Mouse (Mus musculus) stomach, postnatal 0 days (tissue): ENCODE data around the gene Ctnnbip1. TPM values are rescaled to one million over a fixed set of nuclear protein-coding genes. Genes with fewer than 3 reads are reported as not detected.

ENCODE experiments used
- ATAC-seq: fragments of 200-750 bp; cut with Nextera tagmentation; 2 replicates; pipeline ENCODE4 v1.8.0; 2017; ENCODE audit not compliant: low FRiP score, low TSS enrichment
- DNase-seq: peaks from one replicate; pipeline ENCODE4 v3.0.0-alpha.2; 2016; ENCODE audit warnings: low spot score
- H3K27ac ChIP-seq: fragments of 300-500 bp; sonication (generic); replicated peaks from 2 replicates; pipeline ENCODE4 v1.5.1; 2014; ENCODE audit warnings: mild to moderate bottlenecking, control low read depth
- H3K27me3 ChIP-seq: fragments of 300-500 bp; sonication (generic); 2 replicates; pipeline ENCODE4 v1.6.1; 2014; ENCODE audit warnings: low read length; ENCODE audit not compliant: control insufficient read depth, insufficient read depth
- H3K36me3 ChIP-seq: fragments of 300-500 bp; sonication (generic); 2 replicates; pipeline ENCODE4 v1.6.1; 2014; ENCODE audit warnings: low read length, mixed read lengths; ENCODE audit not compliant: control insufficient read depth, insufficient read depth
- H3K4me1 ChIP-seq: fragments of 300-500 bp; sonication (generic); replicated peaks from 2 replicates; pipeline ENCODE4 v1.6.1; 2014; ENCODE audit warnings: antibody characterized with exemption; ENCODE audit not compliant: control insufficient read depth, insufficient read depth
- H3K4me2 ChIP-seq: fragments of 300-500 bp; sonication (generic); replicated peaks from 2 replicates; pipeline ENCODE4 v1.6.1; 2014; ENCODE audit warnings: low read depth, mild to moderate bottlenecking, control low read depth, moderate library complexity
- H3K4me3 ChIP-seq: fragments of 300-500 bp; sonication (generic); 2 replicates; pipeline ENCODE4 v1.5.1; 2014; ENCODE audit warnings: low read depth, low read length, control low read depth
- H3K9ac ChIP-seq: fragments of 300-500 bp; sonication (generic); 2 replicates; pipeline ENCODE4 v1.6.1; 2014; ENCODE audit warnings: mild to moderate bottlenecking, low read length, control low read depth, mixed read lengths
- H3K9me3 ChIP-seq: fragments of 300-500 bp; sonication (generic); 2 replicates; pipeline ENCODE4 v1.6.1; 2016; ENCODE audit warnings: low read length; ENCODE audit not compliant: control insufficient read depth
- CTCF ChIP-seq: IDR thresholded peaks from 2 replicates; pipeline ENCODE4 v1.5.1; 2016; ENCODE audit warnings: antibody characterized with exemption, low read depth, mild to moderate bottlenecking, moderate library complexity
- EP300 ChIP-seq: optimal IDR thresholded peaks from 2 replicates; pipeline ENCODE3; 2016; ENCODE audit warnings: antibody characterized with exemption
- WGBS: fragments of 180-500 bp; shearing (Covaris S2); extraction: QIAGEN DNeasy Blood & Tissue Kit; methylation state at CpG from one replicate; pipeline ENCODE4 v1.1.7; 2014; 5-methylcytosine and 5-hydroxymethylcytosine counted together
- polyA plus RNA-seq: library from polyadenylated mRNA; unstranded; fragments of >200 nt; fragmentation: Nextera tagmentation; extraction: Ambion mirVana; gene quantifications from 2 replicates; pipeline ENCODE4 v1.2.1, GENCODE M21; 2015

The Ctnnbip1 gene
- polyA plus RNA-seq, 1 experiment from 2014 or later: 60.1 TPM

DNA sequence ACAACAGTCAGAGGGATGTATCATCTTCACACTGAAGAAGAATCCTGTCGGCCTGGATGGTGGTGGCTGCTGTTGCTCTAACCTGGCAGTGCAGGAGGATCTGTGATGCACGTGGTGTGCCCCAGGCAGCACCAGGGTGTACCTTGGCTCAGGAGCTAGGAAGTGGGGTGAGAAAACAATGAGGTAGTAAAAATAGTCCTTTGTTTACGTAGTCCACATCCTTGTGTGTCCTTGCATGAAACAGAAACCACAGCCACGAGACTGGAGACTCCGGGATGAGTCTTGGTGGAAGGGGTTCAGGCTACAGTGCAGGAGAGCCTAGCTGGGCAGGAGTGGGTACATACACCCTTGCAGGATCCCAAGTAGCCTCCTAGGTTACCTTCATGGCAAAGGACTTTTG is 53.2 kb downstream of the Ctnnbip1 start:
- TF ChIP-seq EP300: no peak
- no peak for TF ChIP-seq CTCF
- DNase-seq: peak; percentile 64
- Histone ChIP-seq H3K4me2 (peak overlapping the region; percentile 29; the same call in 1 of the 2 replicates), H3K9ac (no peak overlapping the region), H3K4me1 (peaks cover 12% of the 10 kb centered on the region), H3K27me3 (no peaks in the 10 kb centered on the region), H3K9me3 (no peaks in the 10 kb centered on the region), H3K36me3 (no peaks in the 10 kb centered on the region), H3K27ac (peak overlapping the region; percentile 91), H3K4me3 (no peak overlapping the region)
- peak; percentile 76 for ATAC-seq
- 32% methylated on average over 5 of the region's 5 CpGs for WGBS

DNA sequence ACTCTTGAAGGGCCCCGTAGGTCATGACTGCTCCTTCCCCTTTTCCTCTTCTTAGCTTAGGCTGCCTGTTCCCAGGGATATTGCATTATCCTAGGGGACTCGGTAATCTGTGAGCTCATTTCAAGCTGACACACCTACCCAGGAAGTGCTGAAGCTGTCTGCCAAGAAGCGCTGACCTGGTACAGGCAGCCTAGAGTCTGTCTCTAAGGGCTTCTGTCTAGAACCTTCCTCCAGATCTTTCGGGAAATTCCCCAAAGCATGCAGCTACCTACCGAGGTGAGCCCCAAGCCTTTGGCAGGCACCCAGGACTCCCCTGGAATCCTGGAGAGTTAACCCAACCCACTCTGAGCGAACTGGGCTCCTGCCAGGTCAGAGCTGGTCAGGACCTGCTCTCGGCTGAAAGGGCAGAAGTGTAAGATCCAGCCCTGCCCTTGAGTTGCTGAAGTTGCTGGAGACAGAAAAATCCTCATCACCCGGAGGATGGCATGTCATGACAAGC is 53.7 kb downstream of the Ctnnbip1 start:
- 32% methylated on average over 8 of the region's 8 CpGs for WGBS
- H3K9ac ChIP-seq: peak overlapping the region; percentile 38; the same call in 1 of the 2 replicates
- no peak overlapping the region for H3K4me3 ChIP-seq
- no peaks in the 10 kb centered on the region for H3K9me3 ChIP-seq
- TF ChIP-seq EP300 (peak; percentile 40), CTCF (no peak)
- H3K27me3 ChIP-seq: no peaks in the 10 kb centered on the region
- DNase-seq (peak; percentile 79), ATAC-seq (peak; percentile 67)
- H3K4me2 ChIP-seq: peak overlapping the region; percentile 29; the same call in 1 of the 2 replicates
- peak overlapping the region; percentile 91 for H3K27ac ChIP-seq
- no peaks in the 10 kb centered on the region for H3K36me3 ChIP-seq
- peaks cover 12% of the 10 kb centered on the region for H3K4me1 ChIP-seq

DNA sequence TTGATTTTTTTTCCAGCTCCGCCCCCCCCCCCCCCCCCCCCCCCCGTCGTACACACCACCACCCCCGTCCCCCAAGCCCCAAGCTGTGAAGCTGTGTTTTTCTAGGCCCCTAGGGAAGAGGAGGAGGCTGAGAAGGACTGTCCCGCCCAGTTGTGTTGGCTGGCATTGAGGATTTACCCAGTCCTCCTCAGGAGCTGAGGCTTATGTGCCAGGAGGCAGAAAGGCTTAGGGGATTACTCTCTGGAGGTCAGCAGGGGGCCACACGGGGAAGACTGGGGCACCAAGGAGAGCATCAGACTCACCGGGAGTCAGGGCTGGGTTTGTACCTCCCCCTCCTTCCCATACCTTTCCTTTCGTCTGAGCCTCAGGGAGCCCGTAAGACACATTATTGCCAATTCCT is 54.4 kb downstream of the Ctnnbip1 start:
- H3K4me2 ChIP-seq: no peak overlapping the region
- H3K9me3 ChIP-seq: no peaks in the 10 kb centered on the region
- H3K4me3 ChIP-seq: no peak overlapping the region
- TF ChIP-seq CTCF: no peak
- TF ChIP-seq EP300: no peak
- no peak for DNase-seq
- no peak overlapping the region for H3K9ac ChIP-seq
- WGBS: 49% methylated on average over 5 of the region's 9 CpGs
- no peaks in the 10 kb centered on the region for H3K36me3 ChIP-seq
- peaks cover 12% of the 10 kb centered on the region for H3K4me1 ChIP-seq
- ATAC-seq: no peak; the same call in 1 of the 2 replicates
- peak overlapping the region; percentile 91 for H3K27ac ChIP-seq
- H3K27me3 ChIP-seq: no peaks in the 10 kb centered on the region

DNA sequence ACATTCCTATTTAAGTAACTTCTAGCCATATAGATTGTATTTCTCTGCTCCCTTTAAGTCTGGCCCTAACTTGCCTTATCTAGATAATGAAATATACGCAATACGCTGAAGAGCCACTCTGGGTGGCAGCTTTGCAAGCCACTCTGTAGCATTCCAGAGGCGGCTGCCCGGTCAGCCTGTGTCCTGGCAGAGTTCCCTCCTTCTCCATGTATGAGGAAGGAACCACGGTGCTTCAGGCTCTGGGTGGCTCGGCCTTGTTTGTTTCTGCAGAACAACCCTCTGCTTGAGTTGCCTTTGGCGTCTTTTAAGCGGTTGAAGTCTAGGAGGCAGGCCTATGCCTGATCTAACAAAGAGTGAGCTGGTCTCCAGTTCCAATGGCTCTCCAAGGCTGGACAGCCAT is 54.8 kb downstream of the Ctnnbip1 start:
- Histone ChIP-seq H3K27ac (peak overlapping the region; percentile 91), H3K9ac (no peak overlapping the region), H3K9me3 (no peaks in the 10 kb centered on the region), H3K4me3 (no peak overlapping the region), H3K4me1 (peaks cover 12% of the 10 kb centered on the region), H3K27me3 (no peaks in the 10 kb centered on the region), H3K4me2 (no peak overlapping the region), H3K36me3 (no peaks in the 10 kb centered on the region)
- WGBS: 40% methylated on average over 8 of the region's 8 CpGs
- DNase-seq (peak; percentile 57), ATAC-seq (no peak; the same call in 1 of the 2 replicates)
- TF ChIP-seq CTCF (no peak), EP300 (no peak)

DNA sequence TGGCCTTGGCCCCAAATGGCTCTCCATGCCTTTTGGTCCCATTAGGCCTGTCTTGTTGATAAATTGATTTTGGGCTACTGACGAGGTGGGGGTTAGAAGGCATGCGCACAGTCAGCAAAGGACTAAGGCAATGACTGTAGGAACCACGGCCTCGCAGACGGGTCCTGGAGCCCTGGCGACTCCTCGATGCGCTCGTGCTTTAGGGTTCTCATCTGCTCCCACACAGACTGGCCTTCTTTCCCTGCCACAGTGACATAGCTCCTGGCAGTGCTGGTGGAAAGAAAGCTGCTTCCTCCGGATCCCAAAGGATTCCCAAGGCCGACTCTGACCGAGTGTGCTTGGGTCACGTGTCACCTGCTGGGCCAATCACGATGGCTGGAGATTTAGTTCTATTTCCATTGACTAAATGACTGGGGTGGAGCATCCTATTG is 56.4 kb downstream of the Ctnnbip1 start:
- ATAC-seq: no peak

DNA sequence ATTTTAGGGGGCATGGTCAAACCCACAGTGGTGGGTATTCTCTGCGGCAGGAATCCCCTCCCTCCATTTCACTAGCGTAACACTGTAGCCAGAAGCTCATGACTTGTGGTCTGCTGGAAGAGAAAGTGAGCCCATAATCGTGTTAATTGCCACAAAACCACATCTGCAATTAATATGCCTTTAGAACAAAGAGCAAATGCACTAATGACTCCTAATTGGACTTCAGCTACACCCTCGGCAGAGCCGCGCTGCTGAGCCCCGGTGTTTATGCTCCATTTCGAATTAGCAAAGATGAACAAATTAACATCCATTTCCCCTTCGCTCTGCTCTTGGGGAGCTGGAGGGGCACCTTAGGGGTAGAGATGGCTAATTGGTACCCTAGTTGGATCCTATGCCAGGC is 58.0 kb downstream of the Ctnnbip1 start:
- DNase-seq: no peak
- WGBS: 87% methylated on average over 9 of the region's 9 CpGs

More for the DNA sequence above, 56.4 kb downstream of the Ctnnbip1 start:
- Histone ChIP-seq H3K27ac (no peak overlapping the region), H3K4me3 (no peak overlapping the region), H3K36me3 (no peaks in the 10 kb centered on the region), H3K9ac (no peak overlapping the region), H3K4me1 (peaks cover 12% of the 10 kb centered on the region), H3K27me3 (no peaks in the 10 kb centered on the region), H3K4me2 (no peak overlapping the region), H3K9me3 (no peaks in the 10 kb centered on the region)
- TF ChIP-seq CTCF (no peak), EP300 (no peak)
- WGBS: 79% methylated on average over 14 of the region's 14 CpGs
- no peak for DNase-seq

More for the DNA sequence above, 58.0 kb downstream of the Ctnnbip1 start:
- Histone ChIP-seq H3K4me2 (no peak overlapping the region), H3K27ac (no peak overlapping the region), H3K4me3 (no peak overlapping the region), H3K9me3 (no peaks in the 10 kb centered on the region), H3K36me3 (no peaks in the 10 kb centered on the region), H3K27me3 (no peaks in the 10 kb centered on the region), H3K9ac (no peak overlapping the region), H3K4me1 (peaks cover 5% of the 10 kb centered on the region; the same call in 1 of the 2 replicates)
- no peak for ATAC-seq
- TF ChIP-seq EP300 (no peak), CTCF (no peak)
